Mouse (Mus musculus) ZHBTc4 (cell line): Measurements from ENCODE around the gene Hhat.

Experiments
- DNase-seq: peaks from one replicate; pipeline ENCODE4 v3.0.0-alpha.2; 2011; ENCODE audit warnings: low read depth, low spot score

The Hhat gene

GRCm38 (mm10) chr1:192497505-192497904, 273.5 kb downstream of the Hhat start:
- no peak for DNase-seq

DNA sequence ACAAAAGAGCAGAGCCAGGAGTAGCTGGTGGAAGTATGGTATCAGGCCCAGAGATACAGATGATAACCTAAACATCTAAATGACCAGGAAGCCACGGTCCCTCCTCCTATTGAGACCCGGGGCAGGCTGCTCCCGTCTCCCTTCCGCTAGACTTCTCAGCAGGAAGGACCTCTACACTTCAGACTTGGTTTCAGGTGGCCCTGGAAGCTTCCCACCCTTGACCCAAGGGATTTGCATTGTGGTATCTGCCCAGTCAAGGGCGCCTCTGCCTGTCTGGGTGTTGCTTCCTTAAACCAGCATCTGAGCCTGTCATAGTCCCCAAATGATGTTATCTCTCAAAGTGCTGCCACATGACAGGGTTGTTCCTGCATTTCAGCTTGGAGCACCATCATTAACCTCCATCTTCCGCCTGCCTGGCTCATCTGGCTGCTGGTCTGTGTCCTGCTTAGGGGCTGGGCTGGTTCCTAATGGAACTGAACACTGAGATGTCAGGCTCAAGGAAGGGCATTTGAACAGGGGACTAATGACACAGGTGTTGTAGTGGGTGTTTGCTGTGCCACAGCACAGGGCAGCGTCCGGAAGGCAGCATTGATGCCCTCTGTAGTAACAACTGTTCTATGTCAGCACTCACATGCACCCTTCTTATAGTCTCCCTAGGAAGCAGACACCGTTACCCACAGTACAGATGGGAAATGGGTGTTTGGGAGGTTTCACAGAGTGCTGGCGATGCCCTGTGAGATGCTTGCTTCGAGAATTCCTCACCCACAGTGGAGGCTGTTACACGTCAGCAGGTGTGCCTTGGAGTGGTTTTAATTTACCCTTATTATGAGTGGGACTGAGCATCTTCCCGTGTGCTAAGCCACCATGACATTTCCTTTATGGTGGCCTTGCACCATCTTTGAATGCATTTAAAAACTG, 280.9 kb downstream of the Hhat start:
- no peak for DNase-seq

- DNase-seq, result no peak
Observed at GRCm38 (mm10) chr1:192487571-192487970, 283.5 kb downstream of the Hhat start.

GRCm38 (mm10) chr1:192485030-192485429, 286.0 kb downstream of the Hhat start:
- DNase-seq, result no peak

DNA sequence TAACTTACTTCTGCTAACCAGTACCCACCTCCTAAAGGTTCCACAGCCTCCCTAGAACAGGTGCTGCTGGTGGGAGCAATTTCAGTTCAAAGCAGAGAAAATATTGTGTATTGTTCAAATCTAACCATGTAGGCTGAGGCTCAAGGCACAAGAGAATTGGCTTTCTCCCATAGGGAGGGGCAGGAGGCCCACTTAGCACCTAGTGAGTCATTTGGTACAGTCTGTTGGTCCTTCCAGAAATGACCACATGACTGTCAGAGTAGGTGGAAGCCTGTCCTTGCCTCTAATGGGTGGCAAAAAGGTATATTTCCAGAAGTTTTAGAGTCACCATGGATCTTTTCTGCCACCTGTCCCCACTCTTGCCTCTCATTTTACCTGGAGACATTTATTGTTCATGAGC, 289.6 kb downstream of the Hhat start:
- DNase-seq, result no peak

DNA sequence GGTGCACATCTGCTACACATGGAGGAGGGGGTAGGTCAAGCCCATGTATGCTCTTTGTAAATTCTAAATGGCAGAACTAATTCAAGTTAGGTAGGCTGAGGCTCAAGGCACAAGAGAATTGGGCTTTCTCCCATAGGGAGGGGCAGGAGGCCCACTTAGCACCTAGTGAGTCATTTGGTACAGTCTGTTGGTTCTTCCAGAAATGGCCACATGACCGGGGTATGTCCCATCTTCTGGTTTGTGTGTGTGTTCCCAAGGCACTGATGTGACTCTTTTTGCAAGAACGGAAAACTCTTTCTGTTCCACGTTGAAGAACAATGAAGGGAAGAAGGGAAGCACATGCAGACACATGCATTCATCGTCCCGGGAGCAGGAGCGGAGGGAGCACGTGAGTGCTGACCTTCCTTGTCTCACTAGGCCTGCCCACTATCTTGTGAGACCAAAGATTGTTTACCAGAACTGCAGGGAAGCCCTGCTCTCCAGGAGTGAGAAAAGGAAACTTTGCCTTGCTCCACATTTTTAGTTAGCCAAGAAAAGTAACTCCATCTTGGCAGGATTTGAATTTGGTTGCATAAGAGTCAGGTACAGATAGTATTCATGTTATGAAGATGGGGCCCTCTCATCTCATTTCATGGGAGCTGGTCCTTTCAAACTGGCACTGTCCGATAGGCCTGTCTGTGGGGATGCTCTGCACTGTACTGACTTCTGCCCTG, 290.8 kb downstream of the Hhat start:
- DNase-seq, result no peak

DNA sequence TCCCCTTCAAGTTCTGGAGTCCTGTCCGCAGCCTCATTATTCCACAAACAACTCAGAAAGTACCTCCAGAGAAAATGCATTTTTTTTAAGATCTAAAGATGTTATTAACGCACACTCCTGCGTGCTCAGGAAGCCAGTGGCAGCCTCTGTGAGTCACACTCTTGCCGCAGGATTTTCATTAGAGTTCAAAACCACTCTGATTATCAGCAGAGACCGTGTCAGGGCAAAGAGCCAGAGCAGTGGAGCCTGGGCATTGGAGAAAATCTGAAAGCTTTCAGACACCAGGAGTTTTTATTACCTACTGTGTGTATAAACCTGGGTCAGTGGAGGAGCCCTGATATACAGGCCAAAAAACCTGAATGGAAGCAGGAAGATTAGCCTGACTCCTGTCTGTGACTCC, 292.8 kb downstream of the Hhat start:
- no peak for DNase-seq

- DNase-seq, result peak; percentile 68
Observed at GRCm38 (mm10) chr1:192477556-192477955, 293.5 kb downstream of the Hhat start.

- no peak for DNase-seq
Observed at GRCm38 (mm10) chr1:192476704-192477103, 294.3 kb downstream of the Hhat start.

GRCm38 (mm10) chr1:192473134-192473533, 297.9 kb downstream of the Hhat start:
- DNase-seq, result no peak

GRCm38 (mm10) chr1:192472366-192472765, 298.7 kb downstream of the Hhat start:
- DNase-seq, result peak; percentile 67

DNA sequence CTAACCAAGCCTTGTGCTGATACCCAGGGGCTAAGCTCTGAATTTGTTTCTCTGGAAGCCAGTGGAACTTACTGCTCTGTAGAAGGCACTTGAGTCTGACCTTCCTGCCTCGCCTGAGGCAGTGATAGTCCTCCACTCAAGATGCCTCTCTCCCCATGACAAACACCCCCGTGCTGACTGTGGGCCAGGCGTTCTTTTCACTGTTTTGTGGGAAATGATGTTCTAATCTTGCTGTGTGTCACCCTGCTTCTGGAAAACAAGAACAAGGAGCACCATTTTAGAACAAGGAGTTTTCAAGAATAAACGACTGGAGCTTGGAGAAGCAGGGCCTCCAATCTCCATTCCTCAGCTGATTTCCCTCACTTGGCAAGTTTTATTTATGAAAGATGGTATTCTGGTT, 307.3 kb downstream of the Hhat start:
- DNase-seq, result peak; percentile 28

GRCm38 (mm10) chr1:192457526-192458206, 313.4 kb downstream of the Hhat start:
- peak; percentile 62 for DNase-seq

- no peak for DNase-seq
Observed at GRCm38 (mm10) chr1:192457037-192457436, 314.0 kb downstream of the Hhat start.

DNA sequence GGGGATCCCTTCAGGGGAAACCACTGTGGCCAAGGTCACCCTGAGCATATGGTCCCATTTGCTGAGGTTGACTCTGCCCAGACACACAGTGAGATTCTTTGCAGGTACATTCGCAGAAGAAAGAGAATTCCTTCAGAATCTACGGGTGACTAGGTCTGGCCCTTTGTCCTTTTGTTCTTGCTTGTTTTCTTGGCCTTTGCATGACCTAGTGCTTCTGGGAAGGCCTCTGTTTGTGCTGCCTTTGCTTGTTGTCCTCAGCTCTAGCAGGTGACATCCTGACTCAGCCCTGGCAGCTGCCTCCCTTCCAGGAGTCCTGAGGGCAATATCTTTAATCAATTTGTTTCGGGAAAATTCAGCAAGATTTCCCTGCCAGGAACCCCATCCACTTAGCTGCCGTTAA, 316.0 kb downstream of the Hhat start:
- peak; percentile 78 for DNase-seq

GRCm38 (mm10) chr1:192454501-192454900, 316.5 kb downstream of the Hhat start:
- no peak for DNase-seq

DNA sequence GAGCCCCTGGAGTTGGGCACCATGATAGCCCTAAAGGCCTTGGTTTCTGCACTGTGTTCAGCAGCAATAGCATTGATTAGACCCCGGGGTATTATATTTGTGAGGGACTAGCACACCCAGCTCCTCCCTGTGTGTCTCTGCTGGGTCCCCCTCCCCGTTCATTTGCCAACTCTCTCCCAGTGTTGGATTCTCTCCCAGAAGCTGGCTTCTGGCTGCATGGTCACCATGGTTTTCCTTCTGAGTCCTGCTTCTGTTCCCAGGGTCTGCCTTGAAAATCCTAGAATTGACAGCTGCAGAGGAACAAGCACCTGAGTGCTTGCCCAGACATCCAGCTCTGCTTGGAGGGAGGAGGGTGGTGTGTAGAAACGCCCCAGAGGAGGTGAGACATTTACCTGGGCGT, 319.3 kb downstream of the Hhat start:
- no peak for DNase-seq

GRCm38 (mm10) chr1:192450425-192450824, 320.6 kb downstream of the Hhat start:
- DNase-seq, result peak; percentile 49

DNA sequence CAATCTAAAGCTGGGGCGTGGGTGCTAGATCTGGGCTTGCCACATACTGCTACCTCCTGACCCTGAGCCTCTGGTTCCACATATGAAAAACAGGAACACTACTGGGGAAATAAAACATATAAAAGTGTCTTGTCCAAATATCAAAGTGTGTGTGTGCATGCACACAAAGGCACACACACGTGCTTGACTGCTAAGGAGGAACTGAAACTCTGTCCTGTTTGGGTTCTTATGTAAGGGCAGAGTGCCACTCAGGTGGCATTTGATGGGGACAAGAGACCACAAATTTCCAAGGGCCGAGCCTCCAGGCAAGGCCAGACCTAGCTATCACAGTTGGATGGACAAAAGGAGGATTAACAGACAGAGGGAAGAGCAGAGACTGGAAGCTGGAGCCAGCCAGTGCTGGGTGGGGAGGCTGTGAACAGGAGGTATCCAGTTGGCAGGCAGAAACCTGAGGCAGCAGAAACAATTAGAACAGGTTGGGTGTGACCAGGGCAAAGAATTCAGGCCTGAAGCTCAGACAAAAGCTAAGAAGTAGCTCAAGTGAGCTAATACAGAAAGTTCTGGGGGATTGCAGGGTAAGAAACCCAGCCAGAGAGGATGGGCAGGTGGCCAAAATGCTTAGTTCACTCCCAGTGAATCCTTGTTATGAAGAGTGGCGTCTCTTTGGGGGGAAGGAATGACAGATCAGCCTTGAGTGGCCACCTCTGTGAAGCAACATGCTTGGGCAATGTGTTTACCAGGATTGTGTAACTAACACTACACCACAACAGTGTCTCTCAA, 321.3 kb downstream of the Hhat start:
- DNase-seq, result peak; percentile 76

GRCm38 (mm10) chr1:192448512-192448911, 322.5 kb downstream of the Hhat start:
- no peak for DNase-seq

GRCm38 (mm10) chr1:192447666-192448065, 323.4 kb downstream of the Hhat start:
- DNase-seq, result no peak
